Mouse (Mus musculus) Muller cell, postnatal 12 days (primary cell): ENCODE measurements at regions not wholly inside any gene's neighbourhood (a gene's known extent, or its start where the extent isn't known, plus 50 kb on each side); places are given as distances from the start of the nearest gene placed in this dataset.
"Not testable (repeated sequence)": the region's sequence is repeated elsewhere in the genome, so short reads cannot be mapped to it uniquely, and the experiment has no call there.

Source experiments
- DNase-seq: peaks from one replicate; pipeline ENCODE4 v3.0.0-alpha.2; 2015; ENCODE audit errors: inconsistent ontology term

DNA sequence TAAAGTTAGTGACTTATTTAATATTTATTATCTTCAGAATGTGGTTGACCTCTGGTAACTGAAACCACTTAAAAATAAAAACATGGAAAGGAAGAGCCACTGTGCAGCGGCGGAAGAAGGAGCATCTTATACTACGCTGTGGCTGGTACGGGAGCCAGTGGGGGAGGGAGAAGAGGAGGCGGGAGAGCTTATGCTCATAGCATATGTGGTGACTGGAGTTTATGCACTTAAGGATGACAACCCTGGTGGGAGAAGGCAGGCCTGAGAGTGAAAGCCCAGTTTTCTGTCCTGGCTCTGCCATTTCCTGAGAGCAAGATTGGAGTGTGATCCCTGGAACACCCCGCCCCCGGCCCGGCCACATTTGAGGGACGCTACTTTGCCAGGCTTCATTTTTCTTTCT is 145.5 kb downstream of the Tsen15 start:
- DNase-seq: no peak

DNA sequence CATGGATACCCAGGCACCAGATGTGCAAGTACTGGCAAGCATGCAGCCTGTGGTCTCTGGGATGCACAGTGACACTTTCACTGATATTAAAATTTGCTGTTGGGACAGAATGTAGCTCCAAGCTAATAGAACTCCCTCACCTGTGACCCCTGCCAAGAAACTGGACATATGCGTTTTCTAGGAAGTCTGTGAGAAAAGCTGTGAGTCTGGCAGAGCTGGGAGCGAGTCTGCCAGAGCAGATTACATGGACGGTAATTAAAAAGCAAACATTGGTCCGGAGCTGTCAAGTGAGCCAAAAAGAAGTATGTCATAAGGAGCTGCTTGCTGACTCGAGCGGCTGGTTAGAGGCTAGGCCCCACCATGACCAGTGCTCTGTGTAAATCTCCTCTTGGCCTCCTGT is 147.1 kb downstream of the Tsen15 start:
- DNase-seq: no peak

DNA sequence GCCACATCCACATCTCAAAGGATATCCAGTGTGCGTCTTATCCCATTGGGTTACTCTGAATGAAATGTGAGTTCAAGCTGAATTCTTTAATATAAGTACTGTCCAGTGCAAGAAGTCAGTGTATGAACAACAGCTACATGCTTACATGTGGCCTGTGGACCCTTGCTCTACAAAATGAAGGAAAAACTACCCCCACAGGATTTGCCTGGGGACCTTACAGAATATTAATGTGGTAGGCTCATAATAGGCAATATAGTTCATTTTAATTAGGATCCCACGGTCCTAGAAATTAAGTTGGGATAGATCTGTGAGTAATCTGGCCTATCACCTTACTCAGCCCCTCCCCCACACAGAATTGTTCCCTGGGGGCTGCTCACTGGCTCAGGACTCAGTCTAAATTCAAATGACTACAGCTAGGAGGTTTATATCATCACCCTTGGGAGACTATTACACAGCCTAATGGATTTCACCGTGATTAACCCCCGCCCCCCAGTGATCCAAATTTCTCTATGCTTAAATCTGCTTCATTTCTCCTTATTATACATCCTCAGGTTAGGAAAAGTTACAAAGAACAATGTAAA is 145.4 kb upstream of the 1700025G04Rik start:
- DNase-seq: no peak

DNA sequence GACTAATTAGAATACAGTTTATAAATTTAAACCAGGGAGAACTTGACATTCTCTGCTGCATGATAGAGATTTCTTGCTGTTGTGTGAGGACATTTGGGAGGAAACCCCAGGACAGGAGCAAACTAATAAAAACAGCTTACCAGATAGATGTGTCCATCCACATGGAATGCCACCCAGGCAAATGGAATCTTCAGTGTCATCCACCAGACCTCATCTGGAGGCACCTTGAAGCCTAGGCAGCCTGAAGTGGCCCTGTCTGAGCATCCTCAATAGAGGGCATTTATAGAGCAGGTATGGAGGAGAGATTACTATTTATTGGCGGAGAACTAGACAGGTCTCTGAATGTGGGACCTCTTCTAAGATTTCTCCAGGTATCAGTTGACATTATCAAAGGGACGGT is 144.8 kb upstream of the 1700025G04Rik start:
- DNase-seq: no peak

DNA sequence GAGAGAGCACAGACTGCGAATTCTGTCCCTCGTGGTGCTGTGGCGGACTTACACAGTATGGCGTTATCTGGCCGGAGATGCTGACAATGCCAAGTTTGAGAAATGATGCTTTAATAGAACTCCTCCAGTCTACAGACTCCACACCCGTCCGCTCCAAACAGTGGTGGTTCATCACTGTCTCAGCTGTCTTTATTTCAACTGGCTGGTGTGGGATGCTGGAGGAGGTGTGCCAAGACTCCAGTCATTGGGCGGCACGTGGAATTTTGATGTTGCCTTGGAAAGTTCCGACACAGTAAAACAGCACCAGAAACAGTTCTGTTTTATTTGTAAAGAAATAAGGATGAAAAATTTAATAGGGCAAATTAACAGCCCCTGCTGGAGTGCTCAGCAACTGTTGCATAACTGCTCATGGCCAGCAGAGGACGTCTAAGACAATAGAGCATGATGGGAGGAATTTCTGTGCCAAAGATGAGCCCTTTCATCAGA is 141.8 kb upstream of the 1700025G04Rik start:
- no peak for DNase-seq

DNA sequence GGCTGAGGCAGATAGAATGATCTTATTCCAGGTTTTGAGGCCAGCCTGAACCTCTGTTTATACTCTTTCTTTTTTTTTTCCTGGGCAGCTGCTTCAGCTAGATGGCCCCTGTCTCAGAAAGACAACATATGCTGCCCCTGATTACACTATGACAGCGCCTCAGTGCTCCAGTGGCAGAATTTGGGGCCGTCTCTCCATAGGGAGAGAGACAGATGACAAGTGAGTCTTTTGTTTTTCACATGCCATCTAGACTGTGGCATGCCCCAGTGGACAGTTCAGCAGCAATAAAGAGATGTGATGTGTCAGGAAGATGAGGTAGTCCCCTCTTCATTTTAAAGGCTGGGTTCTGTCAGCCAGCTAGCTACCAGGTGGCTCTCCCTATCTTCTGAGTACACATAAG is 139.8 kb upstream of the 1700025G04Rik start:
- no peak for DNase-seq

DNA sequence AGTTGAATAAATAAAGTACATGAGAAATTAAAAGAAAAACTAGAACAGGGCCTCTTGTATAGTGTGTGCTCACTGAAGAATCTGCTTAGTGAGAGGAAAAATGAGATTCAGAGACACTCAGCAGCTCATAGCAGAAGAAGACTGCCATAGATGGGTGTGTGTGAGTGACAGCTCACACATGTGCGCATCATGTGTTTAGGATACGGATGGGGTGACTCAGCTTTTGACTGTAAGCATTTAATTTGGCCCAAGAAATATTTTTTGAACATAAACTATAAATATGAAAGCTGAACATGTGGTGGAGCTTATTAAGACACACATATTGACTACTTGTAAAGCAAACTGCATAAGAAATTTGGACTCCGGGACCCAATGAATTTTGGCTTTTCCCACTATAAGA is 136.1 kb upstream of the 1700025G04Rik start:
- no peak for DNase-seq

DNA sequence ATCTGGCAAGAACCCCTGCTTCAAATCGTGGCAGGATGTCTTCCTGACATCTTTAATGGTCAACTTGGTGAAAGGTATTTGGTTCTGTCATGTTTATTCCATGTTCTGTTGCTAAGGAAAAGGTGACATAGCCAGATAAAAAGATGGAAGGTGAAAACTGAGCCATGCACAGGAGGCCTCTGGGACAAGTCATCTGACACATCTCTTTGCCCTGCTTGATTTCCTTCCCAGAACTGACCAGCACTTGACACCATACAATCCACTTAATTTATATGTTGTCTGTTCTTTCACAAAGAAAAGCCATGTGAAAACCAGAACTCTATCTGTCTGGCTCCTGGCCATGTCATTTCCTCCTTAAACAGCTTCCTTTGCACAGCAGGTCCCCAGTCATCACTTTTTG is 133.7 kb upstream of the 1700025G04Rik start:
- DNase-seq: no peak

DNA sequence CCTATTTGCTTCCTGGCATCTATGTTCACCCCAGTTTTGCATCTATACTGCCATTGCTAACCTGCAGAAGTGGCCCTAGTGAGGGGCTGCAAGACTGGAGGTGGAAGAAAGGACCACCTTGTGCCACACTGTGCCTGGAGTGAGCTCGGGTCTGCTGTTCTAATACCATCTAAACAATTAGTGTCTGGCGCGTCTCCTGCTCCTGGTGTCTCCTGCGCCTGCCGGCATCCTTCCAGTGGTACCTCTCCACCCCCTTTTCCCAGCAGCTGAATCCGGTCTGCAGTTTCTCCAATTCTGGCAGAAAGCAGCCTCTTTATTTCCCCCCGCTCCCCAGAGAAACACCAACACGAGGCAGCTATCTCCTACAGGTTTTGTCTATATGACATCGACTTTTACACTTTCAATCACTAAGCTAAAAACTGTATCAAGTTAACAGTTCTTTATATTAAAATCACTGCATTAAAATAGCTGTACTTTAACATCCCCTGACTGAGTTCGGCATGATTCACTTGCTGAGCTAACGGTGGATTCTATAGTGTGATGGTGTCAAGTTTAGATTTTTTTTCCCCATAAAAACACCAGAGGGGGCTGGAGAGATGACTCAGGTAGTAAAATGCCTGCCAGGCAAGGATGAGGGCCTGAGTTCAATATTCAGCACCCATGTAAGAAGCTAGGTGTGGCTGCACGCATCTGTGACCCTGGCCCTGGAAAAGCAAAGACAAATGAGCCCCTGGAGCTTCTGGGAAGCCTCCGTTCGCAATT is 131.1 kb upstream of the 1700025G04Rik start:
- DNase-seq: no peak

DNA sequence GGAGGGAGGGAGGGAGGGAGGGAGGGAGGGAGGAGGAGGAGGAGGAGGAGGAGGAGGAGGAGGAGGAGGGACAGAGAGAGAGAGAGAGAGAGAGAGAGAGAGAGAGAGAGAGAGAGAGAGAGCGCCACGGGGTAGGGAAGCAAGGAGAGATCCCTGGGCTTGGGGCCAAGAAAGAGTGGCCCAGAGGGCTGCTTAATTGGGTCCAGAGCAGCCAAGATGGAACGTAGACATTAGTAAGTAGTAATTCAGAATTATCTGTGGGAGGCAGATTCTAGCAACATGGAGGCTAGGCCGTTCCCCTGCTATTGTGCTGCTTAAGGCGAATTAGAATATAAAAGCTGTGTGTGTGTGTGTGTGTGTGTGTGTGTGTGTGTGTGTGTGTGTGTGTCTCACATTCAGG is 129.8 kb upstream of the 1700025G04Rik start:
- DNase-seq: not testable (repeated sequence)

DNA sequence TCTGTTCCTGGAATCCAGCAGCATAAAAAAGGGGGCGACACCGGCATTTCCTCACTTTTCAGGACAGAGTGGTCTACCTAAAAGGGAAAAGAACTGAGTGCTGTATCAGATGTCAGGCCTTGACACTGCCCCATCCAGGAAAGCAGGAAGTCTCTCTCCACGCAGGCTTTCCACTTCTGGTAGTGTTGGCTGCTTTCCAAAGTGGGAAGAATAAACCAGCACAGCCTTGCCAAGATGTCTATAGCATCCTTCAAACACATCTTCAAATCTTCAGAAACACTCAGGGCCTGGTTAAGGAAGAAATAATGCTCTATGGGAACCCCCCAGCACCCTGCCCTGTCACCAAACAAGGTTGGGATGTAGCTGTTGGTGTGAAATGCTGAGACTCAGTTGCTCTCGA is 127.5 kb upstream of the 1700025G04Rik start:
- no peak for DNase-seq

DNA sequence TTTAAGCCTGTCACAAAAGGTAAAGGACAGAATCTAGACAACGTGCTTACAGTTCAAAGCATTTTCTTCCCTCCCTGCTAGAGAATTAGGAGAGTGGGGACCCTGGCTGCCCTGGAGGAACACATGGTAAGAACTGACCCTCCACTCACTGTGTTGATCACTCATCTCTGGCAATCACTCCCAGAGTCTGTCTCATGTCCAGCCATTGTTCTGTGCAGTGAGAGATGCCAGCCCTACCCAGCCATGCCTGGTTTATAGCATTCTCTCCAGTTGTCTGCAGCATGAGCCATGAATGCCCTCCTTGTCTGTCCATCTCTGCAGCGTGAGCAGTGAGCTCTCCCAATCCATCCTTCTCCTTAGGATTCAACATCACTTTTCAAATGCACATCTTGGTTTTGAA is 124.5 kb upstream of the 1700025G04Rik start:
- peak; percentile 63 for DNase-seq

DNA sequence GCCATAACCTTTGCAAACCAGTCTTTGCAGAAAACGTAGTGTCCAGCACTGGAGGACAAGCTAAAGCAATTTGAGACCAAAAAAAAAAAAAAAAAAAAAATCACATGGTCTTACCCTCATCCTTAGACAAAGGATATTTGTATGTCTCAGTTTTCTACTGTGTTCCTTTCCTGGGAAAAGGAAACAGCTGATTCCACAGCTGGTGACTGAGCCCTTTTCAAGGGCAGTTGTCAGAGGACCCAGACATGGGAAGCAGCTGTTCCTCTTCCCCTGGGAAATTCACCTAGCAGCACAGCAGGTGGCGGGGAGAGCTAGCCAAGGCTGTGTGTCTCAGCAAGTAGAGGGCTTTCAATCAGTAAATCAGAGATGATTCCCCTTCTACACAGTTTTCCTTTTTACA is 113.3 kb upstream of the 1700025G04Rik start:
- no peak for DNase-seq

DNA sequence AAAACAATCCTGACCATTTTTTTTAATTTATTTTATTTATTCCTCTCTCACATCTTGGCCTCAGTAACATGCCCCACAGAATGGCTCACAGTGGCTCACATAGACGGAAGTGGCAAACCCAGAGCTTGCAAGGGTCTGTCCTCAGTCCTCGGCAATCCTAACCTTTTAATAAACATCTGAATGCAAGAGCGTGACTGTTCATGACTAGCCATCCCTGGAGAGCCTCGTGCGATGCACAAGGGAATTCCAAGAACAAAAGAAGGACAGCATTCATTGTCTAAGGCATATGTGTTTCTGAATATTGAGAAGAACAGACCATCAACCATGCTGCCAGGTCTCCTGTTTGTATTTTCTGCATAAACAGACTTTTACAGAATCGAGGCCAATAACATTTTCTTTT is 98.8 kb upstream of the 1700025G04Rik start:
- no peak for DNase-seq

DNA sequence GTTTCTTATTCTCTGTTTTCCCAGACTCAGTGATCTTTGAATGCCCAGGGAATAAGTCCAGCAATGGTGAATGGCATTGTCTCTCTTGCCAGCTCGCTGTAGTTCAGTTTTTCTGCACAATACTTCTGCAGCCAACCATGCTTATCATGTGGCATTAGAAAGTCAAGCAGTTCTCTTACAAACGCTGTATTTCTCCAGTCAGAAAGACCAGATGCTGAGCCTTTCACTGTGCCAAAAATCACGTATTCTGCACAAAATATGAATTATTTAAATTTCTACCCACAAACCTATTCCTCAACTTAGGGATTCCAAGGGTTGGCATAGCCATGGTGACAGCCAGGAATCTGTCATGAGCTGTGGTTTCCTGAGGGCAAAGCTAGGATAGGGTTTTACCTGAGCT is 95.0 kb upstream of the 1700025G04Rik start:
- DNase-seq: no peak

DNA sequence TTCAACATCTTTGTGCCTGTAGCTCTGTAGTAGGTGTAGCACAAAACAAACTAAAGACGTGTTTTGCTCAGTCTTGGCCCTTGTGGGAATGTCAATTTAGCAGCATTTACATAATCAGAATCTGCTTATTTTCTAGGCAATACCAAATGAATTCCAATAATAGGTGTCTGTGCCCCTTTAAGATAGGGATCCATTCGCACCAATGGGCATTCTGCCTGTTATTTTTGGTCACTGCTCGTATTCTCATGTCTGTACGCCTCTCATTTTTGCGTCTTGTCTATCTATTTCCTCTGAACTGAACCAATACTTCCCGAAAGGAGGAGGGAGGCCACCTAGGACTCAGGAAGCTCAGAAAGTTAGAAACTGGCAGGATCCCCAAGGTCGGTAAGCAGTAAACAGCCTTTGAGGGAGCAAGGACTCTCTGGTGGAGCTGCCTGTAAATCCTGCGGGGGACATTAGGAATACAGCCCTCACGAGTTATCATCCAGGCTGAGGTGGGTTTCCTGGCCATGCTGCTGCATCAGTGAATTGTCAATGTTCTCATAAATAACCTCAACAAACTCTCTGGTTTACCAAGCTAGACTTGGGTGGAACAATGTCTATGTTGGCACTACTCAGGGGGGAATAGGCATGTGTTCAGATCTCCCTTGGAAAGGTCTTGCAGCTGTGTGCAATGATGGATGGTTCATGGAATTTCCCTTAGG is 86.5 kb upstream of the 1700025G04Rik start:
- DNase-seq: no peak

DNA sequence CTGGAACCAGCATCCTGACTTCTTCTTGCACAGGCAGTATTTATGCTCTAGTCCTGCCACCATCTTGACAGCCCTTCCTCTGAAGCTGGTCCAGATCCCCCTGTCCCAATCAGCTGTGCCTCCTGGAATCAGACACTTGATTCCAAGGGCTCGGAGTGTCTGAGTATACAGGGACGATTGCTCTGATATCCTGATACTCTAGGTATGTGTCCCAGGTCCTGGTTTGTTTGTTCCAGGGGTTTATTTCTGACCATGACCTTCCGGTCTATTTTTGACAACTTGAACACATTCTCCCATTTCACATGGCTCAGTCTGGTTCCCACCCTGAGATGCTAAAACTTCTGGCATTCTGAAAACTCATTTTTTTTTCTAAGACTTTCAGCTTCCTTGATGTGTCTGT is 85.8 kb upstream of the 1700025G04Rik start:
- no peak for DNase-seq

DNA sequence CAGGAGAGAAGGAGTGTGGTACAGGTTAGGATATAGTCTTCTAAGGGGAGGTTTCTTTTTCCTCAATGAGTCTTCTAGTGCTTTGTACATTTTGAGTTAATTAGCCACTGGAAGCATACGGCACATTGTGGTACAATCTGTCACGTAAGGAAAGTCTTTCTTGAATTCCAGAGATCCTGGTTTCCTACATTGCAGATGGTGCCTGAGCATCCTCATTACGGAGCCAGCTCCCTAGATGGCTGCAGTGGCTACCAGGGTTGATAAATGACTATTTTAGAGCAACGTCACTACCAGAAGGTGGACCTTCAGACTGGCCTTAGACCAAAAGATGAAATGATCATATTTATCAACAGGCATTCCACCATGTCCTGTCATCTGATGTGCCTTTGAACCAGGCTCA is 84.5 kb upstream of the 1700025G04Rik start:
- DNase-seq: no peak

DNA sequence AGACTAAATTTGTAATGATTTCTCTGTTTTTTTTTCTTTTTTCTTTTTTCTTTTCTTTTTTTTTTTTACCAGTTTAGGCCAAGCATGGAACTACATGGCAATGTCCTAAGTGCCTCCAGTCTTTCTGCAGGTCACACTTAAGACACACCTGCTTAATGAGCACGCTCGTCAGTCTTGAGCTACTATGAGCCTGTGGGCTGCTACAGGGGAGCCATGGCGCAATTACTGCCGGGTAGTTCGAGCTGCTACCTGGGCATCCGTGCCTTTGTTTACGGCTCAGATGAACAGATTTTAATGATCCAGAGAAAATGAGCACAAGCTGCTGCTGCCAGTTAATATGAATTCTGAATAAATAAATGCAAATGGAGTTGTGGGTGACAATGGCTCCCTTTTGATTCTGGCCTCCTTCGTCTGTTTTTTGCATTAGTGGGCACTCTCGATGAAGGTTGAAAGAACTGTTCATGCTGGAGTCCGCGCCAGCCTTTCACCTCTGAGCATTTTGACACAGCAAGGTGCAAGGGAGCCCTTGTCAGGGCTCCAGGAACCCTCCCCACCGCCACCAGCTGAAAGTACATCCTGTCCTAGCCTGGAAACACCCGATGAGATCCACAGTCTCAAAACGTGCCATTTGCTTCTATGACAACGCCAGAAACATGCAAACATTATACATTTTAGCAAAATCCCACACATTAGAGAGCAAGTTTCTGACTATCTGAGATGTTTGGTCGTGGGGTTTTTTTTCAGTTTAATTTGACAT is 81.3 kb upstream of the 1700025G04Rik start:
- no peak for DNase-seq

DNA sequence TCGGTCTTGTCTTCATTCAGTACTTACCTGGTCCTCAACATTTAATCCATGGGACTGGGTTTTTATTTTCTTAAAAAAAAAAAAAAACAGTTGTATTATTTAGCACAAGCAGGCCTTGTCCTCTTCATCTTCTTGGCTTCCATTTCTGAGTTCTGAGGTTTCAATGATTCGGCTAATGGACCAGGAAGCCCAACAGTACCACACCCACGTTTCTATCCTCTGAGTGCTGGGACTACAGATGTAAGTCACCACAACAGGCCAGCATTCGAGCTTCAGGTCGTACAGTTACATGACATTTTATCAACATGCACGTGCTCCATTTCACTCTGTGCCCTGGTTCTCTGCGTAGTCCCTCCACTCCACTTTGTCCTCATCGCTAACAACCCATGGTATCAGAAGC is 80.7 kb upstream of the 1700025G04Rik start:
- no peak for DNase-seq

DNA sequence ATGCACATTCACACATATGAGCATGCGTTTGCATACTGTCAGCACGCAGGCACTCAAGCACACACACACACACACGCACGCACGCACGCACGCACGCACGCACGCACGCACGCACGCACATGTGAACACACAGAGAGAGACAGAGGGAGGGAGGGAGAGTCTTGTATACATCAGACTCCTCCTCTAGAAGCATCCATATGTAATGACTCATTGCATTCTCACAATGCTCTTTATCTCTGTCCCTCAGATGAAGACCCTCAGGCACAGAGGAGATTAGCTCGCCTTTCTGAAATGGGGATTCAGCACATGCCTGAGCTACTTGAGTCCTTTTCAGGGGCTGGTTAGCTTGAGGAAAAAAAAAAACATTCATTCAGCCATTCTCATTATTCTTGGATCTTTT is 79.6 kb upstream of the 1700025G04Rik start:
- DNase-seq: no peak

DNA sequence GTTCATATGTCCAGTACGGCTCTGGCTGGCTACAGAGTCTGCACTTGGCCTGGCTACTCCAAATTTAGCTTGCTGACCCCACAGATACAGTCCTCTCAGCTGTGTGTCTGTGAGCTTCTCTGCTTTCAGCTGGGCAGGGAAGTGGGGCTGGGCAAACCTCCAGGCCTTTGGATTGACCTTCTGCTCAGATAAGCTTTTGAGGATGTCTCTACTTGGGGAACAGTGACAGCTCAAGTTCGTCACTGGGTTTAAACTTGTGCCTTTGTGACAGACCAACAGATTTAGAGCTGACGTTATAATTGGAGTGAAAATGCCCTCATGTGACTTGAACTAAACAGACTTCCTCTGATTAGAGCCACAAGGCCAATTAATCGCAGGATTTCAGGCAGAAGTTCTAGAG is 78.4 kb upstream of the 1700025G04Rik start:
- DNase-seq: peak; percentile 63
